In the genomic region with DNA sequence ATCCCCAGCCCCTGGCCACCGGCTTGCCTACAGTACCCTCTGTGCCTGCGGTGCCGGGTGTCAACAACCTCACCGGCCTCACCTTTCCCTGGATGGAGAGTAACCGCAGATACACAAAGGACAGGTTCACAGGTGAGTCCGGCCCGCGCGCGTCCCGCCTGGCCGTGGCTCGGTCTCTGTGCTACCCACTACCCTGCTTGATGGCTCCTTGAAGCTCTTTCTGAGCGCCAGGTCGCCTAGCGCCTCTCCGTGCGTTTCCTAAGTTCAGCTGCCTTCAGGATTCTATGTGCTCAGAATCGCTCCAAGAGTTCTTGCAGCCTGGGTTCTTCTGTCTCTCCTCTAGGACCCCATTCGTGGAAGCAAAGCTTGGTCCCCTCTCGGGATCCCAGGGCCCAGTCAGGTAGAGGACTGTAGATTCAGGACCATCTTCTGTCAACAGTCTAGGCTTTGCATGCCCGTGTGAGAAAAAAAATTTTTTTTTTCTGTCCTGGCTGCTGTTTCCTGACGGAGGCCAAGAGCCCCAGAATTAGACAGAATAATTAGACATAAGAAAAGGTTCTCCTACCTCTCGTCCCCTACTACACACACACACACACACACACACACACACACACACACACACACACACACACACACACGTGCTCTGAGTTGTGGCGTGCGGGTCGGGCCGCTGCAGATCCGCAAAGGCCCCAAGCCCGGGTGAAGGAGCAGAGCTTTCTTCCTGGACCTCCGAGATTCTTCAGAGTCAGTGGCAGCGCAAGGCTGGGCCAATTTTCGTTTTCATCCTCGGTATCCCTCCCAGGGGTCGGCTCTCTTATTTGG, we compare ENCODE assay signal across 11 mouse cellular contexts. TPM values are rescaled to one million over a fixed set of nuclear protein-coding genes. Genes with fewer than 3 reads are reported as not detected.
DNase-seq lines count a peak whose midpoint lies in the region; ATAC-seq lines count a peak whose summit lies in the region.
"Had no signal": no experiment of that assay in that cellular context is flagged by ENCODE, and none has a peak within 500 bp of the region (broad histone marks: within the 10 kb centered on the region; RNA-seq: fewer than 3 reads in every experiment).

No protein-coding gene starts in this region.

- DNase-seq in heart, postnatal 10 days: no peak
- peak; percentile 37 for DNase-seq in 3134 (ENCODE audit: extremely low read depth, insufficient read length, low spot score)
- no peak for DNase-seq in frontal cortex, postnatal 25 days (ENCODE audit: low spot score in 2 of 2)
- DNase-seq in layer of hippocampus, postnatal 14 days (ENCODE audit: low spot score in 2 of 2): no peak
- no peak for DNase-seq in urinary bladder, postnatal 10 days (ENCODE audit: low spot score)
- DNase-seq: adrenal gland, postnatal 10 days had no signal

- no peaks in the 10 kb centered on the region for H3K36me3 ChIP-seq in heart, embryonic 12.5 days
- H3K36me3 ChIP-seq in embryonic facial prominence, embryonic 13.5 days: no peaks in the 10 kb centered on the region
- no peaks in the 10 kb centered on the region for H3K36me3 ChIP-seq in limb, embryonic 13.5 days

- no peak for ATAC-seq in heart, embryonic 12.5 days (ENCODE audit: insufficient number of reproducible peaks, low FRiP score)
- ATAC-seq in embryonic facial prominence, embryonic 13.5 days (ENCODE audit: insufficient number of reproducible peaks, insufficient read depth, low FRiP score, low TSS enrichment, low read depth): no peak
- ATAC-seq in limb, embryonic 13.5 days (ENCODE audit: low FRiP score, low read depth): no peak

- intact Hi-C loops in heart, postnatal 10 days (cut with DNase I): no loop called here

- H3K4me1 ChIP-seq in heart, embryonic 12.5 days (replicated peaks): peaks cover 33% of the 10 kb centered on the region
- H3K4me1 ChIP-seq in embryonic facial prominence, embryonic 13.5 days: peaks cover 40% of the 10 kb centered on the region
- H3K4me1 ChIP-seq in limb, embryonic 13.5 days: peaks cover 28% of the 10 kb centered on the region

- peak overlapping the region; percentile 74 for H3K4me2 ChIP-seq in heart, embryonic 12.5 days
- peak overlapping the region; percentile 57 for H3K4me2 ChIP-seq in embryonic facial prominence, embryonic 13.5 days
- peak overlapping the region; percentile 65 for H3K4me2 ChIP-seq in limb, embryonic 13.5 days (replicated peaks)

- peak overlapping the region; percentile 39 for H3K4me3 ChIP-seq in heart, embryonic 12.5 days
- peak overlapping the region; percentile 29 for H3K4me3 ChIP-seq in embryonic facial prominence, embryonic 13.5 days
- H3K4me3 ChIP-seq in limb, embryonic 13.5 days: peak overlapping the region; percentile 38

- no peak overlapping the region for H3K27ac ChIP-seq in heart, embryonic 12.5 days (ENCODE audit: poor library complexity, severe bottlenecking)
- no peak overlapping the region for H3K27ac ChIP-seq in embryonic facial prominence, embryonic 13.5 days
- no peak overlapping the region for H3K27ac ChIP-seq in limb, embryonic 13.5 days

- peaks cover 98% of the 10 kb centered on the region for H3K27me3 ChIP-seq in heart, embryonic 12.5 days (replicated peaks)
- H3K27me3 ChIP-seq in embryonic facial prominence, embryonic 13.5 days: peaks cover 99% of the 10 kb centered on the region
- H3K27me3 ChIP-seq in limb, embryonic 13.5 days: peaks cover 99% of the 10 kb centered on the region

- no peak overlapping the region for H3K9ac ChIP-seq in heart, embryonic 12.5 days
- peak overlapping the region; percentile 17; the same call in 1 of the 2 replicates for H3K9ac ChIP-seq in embryonic facial prominence, embryonic 13.5 days
- peak overlapping the region; percentile 48; the same call in 1 of the 2 replicates for H3K9ac ChIP-seq in limb, embryonic 13.5 days

- H3K9me3 ChIP-seq in heart, embryonic 12.5 days (replicated peaks): 0 out of 2 replicates have a peak, but pooled peaks cover 6% of the 10 kb centered on the region
- H3K9me3 ChIP-seq in embryonic facial prominence, embryonic 13.5 days: no peaks in the 10 kb centered on the region
- H3K9me3 ChIP-seq in limb, embryonic 13.5 days: peaks cover 10% of the 10 kb centered on the region; the same call in 1 of the 2 replicates

- 2% methylated on average over 36 of the region's 36 CpGs for WGBS in heart, embryonic 12.5 days
- WGBS in embryonic facial prominence, embryonic 13.5 days: 2% methylated on average over 36 of the region's 36 CpGs
- WGBS in limb, embryonic 13.5 days: 2% methylated on average over 36 of the region's 36 CpGs

RNA-seq across cellular contexts. Expression of a gene that starts 1.1 kb away (rescaled TPM):
- polyA plus RNA-seq in heart, embryonic 12.5 days (2016; fragmentation: Nextera tagmentation; extraction: Ambion mirVana): 0.40 and 0.50 TPM in 2 replicates
- under 1 TPM; 0.27 to 0.48 TPM for total RNA-seq in heart, postnatal 10 days (2021)
- polyA plus RNA-seq in embryonic facial prominence, embryonic 13.5 days (2015; fragmentation: Nextera tagmentation; extraction: Ambion mirVana): 0.25 and 1.5 TPM in 2 replicates
- 0.38 and 1.1 TPM in 2 replicates for polyA plus RNA-seq in limb, embryonic 13.5 days (2015; fragmentation: Nextera tagmentation; extraction: Ambion mirVana)
- total RNA-seq in layer of hippocampus, postnatal 14 days (2021): not detected
- total RNA-seq: common myeloid progenitor, adult 5-6 weeks; left cerebral cortex, adult 18-20 months had no signal
